Mouse (Mus musculus) brain, embryonic 18.5 days (tissue): ENCODE data around the gene Mettl16.
"Not testable (repeated sequence)": the region's sequence is repeated elsewhere in the genome, so short reads cannot be mapped to it uniquely, and the experiment has no call there.

Experiments used
- DNase-seq: peaks from one replicate; pipeline ENCODE4 v3.0.0-alpha.2; 2012; ENCODE audit warnings: low read depth, low spot score

The Mettl16 gene

GRCm38 (mm10) chr11:74772386-74772785 lies 1.8 kb downstream of the Mettl16 start:
- no peak for DNase-seq

DNA sequence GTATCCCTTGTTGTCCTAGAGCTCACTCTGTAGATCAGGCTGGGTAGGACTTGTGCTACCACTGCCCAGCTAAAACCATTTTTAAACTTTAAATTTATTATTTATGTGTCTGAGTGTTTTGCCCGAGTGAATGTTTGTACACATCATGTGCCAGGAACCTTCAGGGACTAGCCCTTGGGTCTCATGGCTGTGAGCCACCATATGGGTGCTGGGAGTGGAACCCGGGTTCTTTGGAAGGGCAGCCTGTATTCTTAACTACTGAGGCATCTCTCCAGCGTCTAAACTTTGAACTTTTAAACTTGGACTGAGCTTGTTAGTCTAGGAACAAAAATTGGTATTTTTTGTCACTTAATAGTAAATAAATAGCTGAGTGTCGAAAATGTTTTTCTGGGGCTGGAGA lies 22.2 kb downstream of the Mettl16 start:
- DNase-seq: no peak

- no peak for DNase-seq
Observed at GRCm38 (mm10) chr11:74800658-74801057, 30.0 kb downstream of the Mettl16 start.

DNA sequence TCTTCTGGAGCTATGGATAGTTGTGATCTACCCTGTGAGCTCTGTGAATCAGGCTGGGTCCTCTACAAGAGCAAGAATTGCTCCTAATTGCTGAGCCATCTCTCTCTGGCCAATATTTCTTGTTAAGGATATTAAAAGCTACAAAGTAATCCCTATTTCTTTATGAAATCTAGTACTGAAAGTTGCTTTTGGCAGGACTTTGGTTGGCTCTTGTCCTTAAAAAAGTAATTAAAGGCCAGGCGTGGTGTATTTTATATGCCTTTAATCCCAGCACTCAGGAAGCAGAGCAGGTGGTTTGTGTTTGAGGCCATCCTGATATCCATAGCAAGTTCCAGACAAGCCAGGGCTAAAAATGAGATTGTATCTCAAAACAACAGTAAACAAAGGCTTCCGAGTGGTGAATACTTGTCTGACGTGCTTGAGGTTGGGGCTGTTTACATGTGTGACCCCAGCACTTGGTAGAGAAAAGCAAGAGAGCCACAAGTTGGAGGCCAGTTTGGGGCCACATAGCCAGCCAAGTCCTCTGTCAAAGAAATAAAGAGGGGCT lies 33.5 kb downstream of the Mettl16 start:
- no peak for DNase-seq

- DNase-seq: no peak
Observed at GRCm38 (mm10) chr11:74807246-74807882, 36.7 kb downstream of the Mettl16 start.

DNA sequence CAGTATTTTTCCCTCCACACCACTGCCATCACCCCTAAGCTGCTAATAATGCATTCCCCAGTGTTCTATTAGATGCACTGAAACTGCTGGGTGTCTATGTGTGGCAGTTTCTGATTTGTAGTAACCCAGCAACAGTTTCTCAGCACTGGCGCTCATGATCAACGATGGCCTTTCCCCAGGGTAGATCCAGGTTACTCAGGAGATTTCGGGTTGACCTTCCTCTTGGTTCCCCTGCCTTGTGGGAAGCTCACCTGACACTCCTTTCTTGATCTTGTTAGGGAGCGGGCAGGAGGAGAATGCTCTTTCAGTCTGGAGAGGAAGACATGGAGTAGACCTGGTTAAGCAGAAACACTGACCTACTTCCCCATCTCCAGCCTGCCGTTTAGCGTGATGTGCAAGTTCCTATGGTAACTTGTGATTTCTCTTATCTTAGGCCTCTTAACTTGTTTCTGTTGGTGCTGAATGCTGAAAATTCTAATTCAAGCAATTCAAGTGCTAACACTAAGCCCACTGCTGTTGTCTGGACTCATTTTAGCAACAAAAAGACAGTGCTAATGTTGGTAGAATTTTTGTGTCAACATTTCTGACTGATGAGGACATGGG lies 37.7 kb downstream of the Mettl16 start:
- no peak for DNase-seq

DNA sequence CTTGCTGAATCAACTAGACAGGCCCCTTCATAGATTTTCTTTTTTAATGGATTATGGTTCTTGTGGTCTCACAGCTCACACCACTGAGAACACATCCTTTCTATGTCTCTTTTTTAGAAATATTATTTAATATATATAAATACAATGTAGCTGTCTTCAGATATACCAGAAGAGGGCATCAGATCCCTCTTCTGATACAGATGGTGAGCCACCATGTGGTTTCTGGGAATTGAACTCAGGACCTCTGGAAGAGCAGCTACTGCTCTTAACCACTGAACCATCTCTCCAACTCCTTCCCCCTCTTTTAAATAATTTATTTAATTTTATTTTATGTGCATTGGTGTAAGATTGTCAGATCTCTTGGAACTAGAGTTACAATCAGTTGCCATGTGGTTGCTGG lies 39.5 kb downstream of the Mettl16 start:
- DNase-seq: no peak

GRCm38 (mm10) chr11:74811027-74811426 lies 40.4 kb downstream of the Mettl16 start:
- DNase-seq: not testable (repeated sequence)

- DNase-seq: no peak
Observed at GRCm38 (mm10) chr11:74811538-74811937, 40.9 kb downstream of the Mettl16 start.

- DNase-seq: no peak
Observed at GRCm38 (mm10) chr11:74815795-74816194, 45.2 kb downstream of the Mettl16 start.

DNA sequence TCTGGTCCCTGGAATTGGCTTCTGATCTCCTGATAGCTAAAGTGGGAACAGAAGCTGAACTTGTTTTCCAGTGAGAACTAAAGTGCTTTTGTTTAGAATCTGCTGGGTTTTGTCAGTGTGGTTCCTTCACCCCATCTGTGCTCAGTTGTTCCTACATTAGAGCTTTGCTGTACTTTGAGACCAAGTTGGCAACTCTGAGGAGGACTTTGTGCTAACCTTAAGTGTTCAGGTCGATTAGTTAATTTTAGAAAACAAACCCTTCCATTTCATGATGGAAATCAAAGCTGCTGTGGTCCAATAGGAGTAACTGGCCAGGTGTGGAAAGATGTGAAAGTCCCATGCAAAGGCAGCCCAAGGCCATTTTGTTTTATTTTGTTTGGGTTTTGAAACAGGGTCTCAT lies 50.3 kb downstream of the Mettl16 start:
- no peak for DNase-seq

- no peak for DNase-seq
Observed at GRCm38 (mm10) chr11:74821463-74821862, 50.8 kb downstream of the Mettl16 start.

DNA sequence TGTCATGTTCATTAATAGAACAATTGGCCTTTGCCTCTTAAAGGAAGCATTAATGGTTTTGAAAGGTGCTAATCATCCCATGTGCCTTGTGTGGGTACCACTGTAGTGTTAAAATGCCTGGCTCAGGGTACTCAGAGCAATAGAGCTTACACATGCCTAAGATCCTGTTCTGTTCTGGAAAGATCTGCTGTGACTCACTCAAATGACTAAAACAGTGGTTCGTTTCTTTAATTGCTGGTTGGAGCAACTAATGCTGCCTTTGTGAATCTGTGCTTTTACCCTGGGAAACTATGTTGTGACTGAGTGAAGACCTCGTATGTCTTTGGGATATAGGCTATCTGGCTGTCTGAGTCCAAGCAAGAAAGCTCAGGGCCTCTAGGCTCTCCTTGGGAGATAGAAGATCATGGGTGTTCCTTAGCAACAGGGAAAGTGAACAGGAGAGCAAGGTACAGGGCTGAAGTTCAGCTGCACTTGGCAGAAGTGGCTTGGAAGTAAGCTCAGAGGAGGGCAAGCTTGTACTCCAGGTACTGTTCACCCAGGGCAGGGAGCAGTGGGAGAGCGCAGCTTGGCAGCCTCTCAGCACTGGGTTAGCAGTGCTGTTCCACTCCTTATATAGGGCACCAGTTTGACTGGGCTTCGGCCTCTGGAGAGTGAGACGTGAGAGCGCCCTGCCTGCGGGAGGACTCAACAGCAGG lies 52.3 kb downstream of the Mettl16 start:
- no peak for DNase-seq

DNA sequence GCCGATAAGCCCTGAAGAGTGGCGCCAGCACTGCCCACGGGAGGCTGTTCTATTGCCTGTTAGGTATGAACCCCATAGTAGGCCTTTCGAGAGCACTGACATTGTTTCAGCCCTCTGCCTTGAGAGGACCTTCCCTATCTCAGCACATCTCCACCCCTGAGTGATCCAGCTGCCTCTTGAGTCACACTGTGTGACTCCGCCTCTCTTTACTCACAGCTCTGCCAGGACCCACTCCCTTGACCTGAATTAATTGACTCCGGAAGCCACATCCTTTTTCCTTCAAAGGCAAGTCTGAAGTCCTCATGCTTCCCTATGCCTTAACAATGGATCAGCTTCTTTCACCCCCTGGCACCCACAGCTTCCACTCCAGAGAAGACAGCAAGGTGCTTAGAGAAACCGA lies 55.5 kb downstream of the Mettl16 start:
- DNase-seq: no peak

DNA sequence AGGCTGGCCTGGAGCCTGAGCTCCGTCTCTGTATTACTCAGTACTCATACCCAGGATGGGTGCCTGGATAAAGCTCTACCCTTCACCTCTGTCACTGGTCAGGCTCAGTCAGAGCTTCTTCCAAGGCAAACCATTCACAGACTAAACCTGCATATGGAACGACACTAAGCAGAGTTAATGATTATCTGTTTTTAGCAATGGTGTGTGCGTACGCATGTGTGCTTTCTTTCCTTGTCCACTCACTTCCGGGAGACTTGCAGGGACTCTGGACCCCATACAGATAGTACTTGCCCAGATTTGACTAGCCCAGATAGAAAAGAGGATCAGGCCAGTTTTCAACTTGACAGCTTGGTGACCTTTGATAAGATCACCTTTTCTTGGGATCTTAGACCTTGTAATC lies 56.1 kb downstream of the Mettl16 start:
- no peak for DNase-seq

GRCm38 (mm10) chr11:74827791-74828403 lies 57.3 kb downstream of the Mettl16 start:
- no peak for DNase-seq

- DNase-seq: no peak
Observed at GRCm38 (mm10) chr11:74828404-74828931, 57.8 kb downstream of the Mettl16 start.

DNA sequence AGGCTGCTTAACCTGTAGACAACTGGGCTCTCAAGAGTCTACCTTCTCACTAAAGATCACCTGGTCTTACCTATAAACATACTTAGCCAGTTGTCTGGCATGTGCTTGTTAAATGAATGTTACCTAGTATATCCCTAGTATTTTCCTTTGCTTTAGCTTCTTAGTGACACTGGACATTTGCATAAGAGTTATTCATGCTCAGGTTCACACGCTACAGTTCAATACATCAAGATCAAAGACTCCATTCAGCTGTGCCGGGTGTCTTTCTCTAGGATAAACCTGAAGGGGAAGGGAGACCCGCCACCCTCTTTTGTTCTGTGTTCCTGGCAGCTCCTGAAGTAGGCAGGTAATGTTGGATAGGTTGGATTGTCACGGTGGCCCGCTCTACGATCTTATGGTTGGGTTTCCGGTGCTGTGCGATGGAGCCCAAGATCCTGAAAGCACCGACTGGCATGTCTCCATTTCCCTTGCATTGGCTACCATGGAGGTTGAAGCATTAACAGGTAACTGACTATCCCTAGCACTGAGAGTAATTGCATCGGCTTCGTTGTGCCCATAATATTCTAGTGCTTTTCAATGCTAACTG lies 58.4 kb downstream of the Mettl16 start:
- no peak for DNase-seq

DNA sequence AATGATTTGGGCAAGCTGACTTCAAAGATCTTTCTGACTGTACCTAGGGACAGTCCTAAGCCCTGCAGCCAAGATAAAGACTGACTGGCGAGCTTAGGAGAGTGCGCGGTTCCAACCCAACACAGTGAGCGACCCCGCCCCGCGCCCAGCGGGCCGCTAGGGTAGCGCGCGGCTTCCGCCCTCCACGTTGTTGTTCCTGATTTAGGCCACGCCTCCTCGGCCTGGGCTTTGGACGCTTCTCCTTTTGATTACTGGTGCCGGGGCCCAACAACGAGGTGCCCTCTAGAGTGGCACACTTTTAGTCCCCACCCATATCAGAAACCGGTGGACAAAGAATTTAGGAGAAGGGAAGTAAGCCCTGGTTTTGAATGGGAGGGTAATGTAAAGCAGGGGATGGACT lies 59.2 kb downstream of the Mettl16 start:
- no peak for DNase-seq

GRCm38 (mm10) chr11:74830256-74831161 lies 59.9 kb downstream of the Mettl16 start, which contains the start of gene Mnt:
Mnt (plus strand) TSS chr11:74830920.
- peak; percentile 98 for DNase-seq

DNA sequence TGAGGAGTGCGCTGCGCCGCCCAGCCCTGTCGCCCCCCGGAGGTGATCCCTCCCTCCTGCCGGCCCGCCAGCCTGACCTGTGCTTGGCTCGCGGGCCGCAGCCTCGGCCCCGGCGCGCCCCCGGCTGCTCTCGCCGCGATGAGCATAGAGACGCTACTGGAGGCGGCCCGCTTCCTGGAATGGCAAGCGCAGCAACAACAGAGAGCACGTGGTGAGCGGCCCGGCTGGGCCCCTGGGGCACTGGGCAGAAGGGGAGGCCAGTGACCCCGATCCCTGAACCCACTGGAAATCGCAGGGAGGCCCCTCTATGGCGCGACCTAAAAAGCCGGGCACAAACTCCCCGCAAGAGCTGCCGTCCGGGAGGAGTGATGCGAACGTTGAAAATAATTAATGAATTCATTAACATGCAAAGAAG lies 60.6 kb downstream of the Mettl16 start:
- no peak for DNase-seq
